Mouse (Mus musculus) brain, embryonic 18.5 days (tissue): ENCODE results near the gene Clint1.

Experiments used
- DNase-seq: peaks from one replicate; pipeline ENCODE4 v3.0.0-alpha.2; 2012; ENCODE audit warnings: low read depth, low spot score

Gene Clint1

DNA sequence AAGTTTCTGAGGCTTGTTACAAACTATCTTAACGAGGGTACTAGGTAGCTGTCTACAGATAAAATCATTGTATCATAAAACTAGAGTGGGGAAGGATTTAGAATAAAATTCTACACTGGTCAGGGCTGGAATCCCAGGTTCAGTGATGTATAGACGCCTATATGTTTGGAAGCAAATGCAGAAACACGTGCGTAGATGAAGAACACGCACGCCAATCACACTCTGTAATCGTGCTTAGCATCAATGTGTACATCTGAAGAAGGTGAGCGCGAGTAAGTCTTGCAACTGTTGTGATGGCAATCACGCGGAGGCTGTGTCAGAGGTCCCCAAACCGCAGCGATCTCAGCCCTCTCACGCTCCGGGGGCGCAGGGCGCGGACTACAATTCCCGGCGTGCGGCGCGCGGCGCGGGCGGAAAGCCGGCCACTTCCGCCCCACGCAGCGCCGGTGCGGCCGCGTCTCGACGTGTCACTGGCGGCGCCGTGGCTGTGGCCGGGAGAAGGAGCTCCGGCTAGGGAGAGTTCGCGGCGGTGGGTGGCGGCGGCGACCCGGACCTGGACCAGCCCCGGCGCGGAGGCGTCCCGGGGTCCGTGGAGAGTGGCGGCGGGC lies at the start of gene Clint1:
TSS of gene Clint1 (plus strand) at position 536 of the 608 bp plus-strand sequence.
- DNase-seq, result peak; percentile 28

- DNase-seq, result no peak
Observed at GRCm38 (mm10) chr11:45804068-45804467, 47.8 kb upstream of the Clint1 start.

- no peak for DNase-seq
Observed at GRCm38 (mm10) chr11:45805312-45805772, 46.5 kb upstream of the Clint1 start.

DNA sequence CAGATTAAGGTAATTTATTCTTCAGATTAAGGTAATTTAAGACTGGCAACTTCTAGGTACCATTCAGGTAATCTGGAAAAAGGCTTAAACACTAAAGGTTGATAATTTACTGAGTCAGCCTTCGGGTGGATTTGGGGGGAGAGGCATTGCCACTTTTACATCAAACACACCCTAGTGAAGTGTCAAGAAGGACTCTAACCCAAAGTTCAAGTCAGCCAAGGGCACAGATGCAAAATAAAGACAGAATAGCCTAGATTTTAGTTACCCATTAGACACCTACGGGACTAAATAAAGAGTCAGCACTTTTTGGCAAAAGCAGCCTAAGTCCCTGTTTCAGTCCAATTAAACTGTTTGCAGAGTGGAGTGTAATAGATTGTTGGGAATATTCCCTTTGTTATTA lies 46.0 kb upstream of the Clint1 start:
- no peak for DNase-seq

DNA sequence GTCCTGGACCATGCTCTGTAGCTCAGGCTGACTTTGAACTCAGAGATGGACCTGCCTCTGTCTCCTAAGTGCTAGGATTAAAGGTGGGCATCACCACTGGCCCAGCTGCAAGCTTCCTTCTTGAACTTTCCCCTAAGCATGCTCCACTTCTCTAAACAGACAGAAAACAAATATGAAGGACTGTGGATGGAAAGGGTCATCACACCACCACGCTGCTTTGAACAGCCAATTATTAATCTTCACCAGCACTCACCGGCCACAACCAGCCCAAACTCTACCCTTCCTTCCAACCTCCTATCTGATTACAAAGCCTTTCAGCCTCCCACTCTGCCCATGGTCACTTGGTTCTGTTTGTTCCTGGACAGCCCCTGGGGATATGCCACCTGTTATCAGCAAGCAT lies 45.6 kb upstream of the Clint1 start:
- DNase-seq, result no peak

- DNase-seq, result no peak
Observed at GRCm38 (mm10) chr11:45806809-45807208, 45.0 kb upstream of the Clint1 start.

DNA sequence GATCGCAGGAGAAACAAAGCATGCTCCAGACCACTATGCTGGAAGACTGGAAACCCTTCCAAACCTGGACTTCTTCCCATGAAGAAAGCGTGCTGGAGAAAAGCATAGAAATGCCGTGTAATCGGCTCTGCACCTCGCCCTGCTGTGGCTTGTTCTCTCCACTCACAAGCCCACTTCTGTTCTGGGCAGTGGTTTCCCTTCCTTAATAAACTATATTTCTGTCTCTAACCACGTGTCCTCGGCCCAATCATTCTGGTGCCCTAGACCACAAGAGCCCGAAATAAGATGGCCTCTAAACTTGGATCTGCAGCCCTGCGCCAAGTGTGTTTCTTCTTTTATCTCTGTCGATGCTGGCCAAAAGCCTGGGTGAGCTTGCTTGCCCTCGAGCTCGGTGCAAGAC lies 44.0 kb upstream of the Clint1 start:
- no peak for DNase-seq

GRCm38 (mm10) chr11:45809424-45809823 lies 42.4 kb upstream of the Clint1 start:
- no peak for DNase-seq

GRCm38 (mm10) chr11:45810056-45810455 lies 41.8 kb upstream of the Clint1 start:
- no peak for DNase-seq

DNA sequence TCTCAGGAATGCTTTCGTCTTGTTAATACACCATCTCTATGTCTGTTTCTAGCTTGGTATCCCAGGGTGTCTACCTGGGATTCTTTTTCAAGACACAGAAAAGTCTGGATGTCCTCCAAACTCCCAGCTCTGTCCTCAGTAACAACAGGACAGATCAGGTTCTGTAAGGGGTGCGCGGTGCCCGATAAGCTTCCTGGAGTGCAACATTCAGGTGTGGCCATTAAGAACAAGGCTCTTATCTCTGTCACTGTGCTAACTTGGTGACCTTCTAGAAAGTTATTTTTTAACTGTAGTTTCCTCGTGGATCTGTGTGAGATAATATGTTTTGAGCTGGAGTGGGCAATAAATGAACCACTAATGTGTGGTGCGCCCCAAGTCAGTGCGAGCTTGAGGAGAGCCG lies 41.0 kb upstream of the Clint1 start:
- no peak for DNase-seq

- no peak for DNase-seq
Observed at GRCm38 (mm10) chr11:45815603-45816002, 36.2 kb upstream of the Clint1 start.

- no peak for DNase-seq
Observed at GRCm38 (mm10) chr11:45816712-45817111, 35.1 kb upstream of the Clint1 start.

- DNase-seq, result no peak
Observed at GRCm38 (mm10) chr11:45817996-45818395, 33.9 kb upstream of the Clint1 start.

DNA sequence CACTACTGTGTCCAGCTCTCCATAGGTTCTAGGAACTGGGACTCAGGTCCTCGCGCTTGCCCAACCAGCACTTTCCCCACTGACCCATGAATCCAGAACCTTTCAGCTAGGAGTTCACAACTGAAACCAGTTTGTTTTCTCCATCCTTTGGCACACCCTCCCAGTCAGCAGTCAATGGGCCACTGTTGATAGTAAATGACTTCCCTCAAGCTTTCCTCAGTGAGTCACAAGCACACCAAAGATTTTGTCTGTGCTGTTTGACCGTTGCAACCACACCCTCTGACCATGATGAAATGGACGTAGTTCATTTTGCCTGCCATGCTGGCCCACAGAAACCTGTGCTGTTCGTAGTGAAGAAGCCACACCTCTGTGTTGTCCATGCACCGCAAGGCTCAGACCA lies 30.9 kb upstream of the Clint1 start:
- no peak for DNase-seq

GRCm38 (mm10) chr11:45830112-45830511 lies 21.7 kb upstream of the Clint1 start:
- no peak for DNase-seq

GRCm38 (mm10) chr11:45830743-45831310 lies 21.0 kb upstream of the Clint1 start:
- no peak for DNase-seq

DNA sequence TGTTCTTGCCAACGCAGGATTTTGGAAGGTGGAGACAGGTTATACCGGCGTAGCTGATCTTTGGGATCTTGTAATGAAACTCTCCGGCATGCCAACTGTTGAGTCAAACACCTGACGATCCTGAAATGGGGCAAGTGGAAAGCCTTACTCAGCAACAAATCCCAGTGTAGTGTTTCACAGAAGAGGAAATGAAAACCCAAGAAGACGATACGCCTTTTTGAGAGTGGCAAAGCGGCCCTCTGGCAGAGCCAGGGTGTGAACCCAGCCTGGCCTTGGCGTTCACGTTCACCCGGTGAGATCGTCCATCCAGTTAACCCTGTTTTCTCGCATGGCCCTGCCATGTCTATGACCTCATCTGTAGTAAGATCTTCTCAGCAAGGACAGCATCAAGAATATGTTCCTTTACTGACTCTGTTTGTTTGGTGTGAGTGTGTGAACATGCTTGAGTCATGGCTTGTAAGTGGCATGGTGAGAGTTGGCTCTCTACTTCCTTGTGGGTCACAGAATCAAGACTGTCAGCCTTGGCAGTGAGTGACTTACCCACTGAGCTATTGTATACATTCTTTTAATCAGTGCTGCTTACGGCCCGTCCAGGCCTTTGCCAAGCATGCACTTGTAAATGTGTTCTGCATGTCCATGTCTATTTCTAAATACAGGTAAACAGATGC lies 20.2 kb upstream of the Clint1 start:
- DNase-seq, result no peak

GRCm38 (mm10) chr11:45835625-45836255 lies 16.1 kb upstream of the Clint1 start:
- no peak for DNase-seq

GRCm38 (mm10) chr11:45837257-45837817 lies 14.5 kb upstream of the Clint1 start:
- DNase-seq, result no peak

DNA sequence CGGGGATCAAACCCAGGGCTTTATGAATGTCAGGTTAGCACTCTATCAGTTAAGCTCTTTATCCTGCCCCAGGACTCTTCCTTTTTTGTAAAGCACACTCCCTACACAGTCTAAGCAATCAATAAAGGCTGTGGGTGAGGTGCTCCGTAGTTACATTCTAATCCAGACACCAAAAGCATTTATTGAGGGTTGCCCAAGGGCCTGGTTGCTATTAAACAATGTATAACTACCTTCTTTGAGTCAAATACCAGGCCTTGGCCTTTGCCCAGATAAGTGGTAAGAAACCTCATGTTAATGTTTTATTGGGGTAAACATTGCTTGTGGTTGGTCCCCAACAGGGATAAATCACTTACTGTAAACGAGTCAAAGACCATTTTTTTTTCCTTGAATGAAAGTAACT lies 13.4 kb upstream of the Clint1 start:
- no peak for DNase-seq

- DNase-seq, result no peak
Observed at GRCm38 (mm10) chr11:45840332-45840731, 11.5 kb upstream of the Clint1 start.

DNA sequence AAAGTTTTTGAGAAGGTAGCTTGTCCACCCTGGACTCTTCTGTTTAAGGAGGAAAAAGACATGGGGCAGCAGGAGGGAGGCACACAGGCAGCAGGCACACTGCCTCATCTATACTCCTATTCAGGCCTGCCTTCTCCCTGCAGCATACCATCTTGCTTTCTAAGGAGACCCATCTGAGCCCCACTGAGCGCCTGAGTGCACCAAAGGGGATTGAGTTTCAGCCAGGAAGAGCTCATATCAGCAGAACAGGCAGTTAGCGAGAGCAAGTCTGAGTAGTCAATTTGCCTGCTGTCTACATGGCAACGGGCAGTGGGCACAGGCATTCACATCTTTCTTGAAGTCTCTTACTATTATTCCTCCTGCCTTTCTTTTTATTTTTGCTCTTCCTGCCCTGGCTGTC lies 5.8 kb upstream of the Clint1 start:
- no peak for DNase-seq
